Mouse (Mus musculus): Measurements from ENCODE around the gene Nr4a1. TPM values are rescaled to one million over a fixed set of nuclear protein-coding genes. Genes with fewer than 3 reads are reported as not detected.

Nr4a1 gene
- total RNA-seq, 2 experiments from 2014 or later, result 171 to 181 TPM

- DNase-seq (ENCODE audit: low spot score in 2 of 2), result no peak
These were observed 21.5 kb upstream of the Nr4a1 start for GRCm38 (mm10) chr15:101232607-101233006.

GRCm38 (mm10) chr15:101233183-101233582 is 20.9 kb upstream of the Nr4a1 start:
- no peak for DNase-seq (ENCODE audit: low spot score in 2 of 2)

DNA sequence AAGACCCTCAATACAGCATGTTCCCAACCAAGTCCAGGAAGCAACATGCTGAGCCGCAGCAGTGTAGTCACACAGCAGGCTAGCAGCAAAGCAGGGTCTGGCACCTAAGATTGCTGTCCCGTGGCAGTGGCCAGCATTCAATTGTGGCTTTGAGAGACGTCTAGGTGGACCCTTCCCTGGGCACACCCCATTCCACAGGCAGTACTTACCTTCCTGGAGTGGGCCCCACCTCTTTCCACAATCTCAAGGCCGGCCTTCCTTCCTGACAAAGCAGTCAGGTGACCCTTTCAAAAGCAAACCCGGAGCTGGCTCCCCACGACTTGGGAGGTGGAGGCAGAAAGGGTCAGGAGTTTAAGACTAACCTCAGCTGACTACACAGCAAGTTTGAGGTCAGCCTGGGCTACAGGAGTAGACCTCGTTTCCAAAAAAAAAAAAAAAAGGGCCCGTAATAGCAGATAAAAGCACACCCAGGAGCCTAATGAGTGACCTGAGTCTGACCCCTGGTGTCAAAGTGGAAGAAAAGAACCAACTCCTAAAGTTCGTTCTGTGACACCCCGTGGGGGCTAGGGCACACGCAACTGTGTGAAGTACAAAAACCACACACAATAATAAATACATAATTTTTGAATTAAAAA is 20.3 kb upstream of the Nr4a1 start:
- DNase-seq (ENCODE audit: low spot score in 2 of 2), result no peak

- no peak for DNase-seq (ENCODE audit: low spot score in 2 of 2)
These were observed 19.3 kb upstream of the Nr4a1 start for GRCm38 (mm10) chr15:101234611-101235341.

GRCm38 (mm10) chr15:101235342-101235698 is 18.7 kb upstream of the Nr4a1 start:
- no peak for DNase-seq (ENCODE audit: low spot score in 2 of 2)

DNA sequence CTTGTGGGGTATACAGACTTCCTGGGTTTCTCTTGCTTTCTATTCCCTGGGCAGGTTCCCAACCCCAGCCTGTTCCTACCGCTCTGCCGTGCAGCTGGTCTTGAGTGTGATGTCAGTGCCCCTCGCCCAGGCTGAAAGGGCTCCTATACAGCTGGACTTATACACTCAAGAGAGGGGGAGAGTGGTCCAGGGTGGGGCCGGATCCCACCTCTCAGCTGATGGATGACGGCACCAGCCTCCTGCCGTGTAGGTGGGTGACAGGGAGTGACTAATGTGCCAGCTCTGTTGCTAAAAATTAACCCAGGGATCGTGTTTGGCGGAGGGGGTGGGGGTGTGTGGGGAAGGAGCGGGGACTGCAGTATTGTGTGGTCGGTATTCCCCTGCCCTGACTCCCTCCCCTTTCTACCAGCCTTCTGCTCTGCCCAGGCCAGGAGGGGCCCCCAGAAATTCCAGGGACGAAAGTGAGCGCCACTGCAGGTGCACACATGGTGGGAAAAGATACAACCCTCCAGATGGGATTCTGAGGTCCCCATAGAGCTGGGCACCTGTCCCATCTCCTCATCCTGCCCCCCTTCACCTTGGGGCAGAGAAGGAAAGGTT is 18.2 kb upstream of the Nr4a1 start:
- DNase-seq (ENCODE audit: low spot score in 2 of 2), result peak; percentile 70 to 77

DNA sequence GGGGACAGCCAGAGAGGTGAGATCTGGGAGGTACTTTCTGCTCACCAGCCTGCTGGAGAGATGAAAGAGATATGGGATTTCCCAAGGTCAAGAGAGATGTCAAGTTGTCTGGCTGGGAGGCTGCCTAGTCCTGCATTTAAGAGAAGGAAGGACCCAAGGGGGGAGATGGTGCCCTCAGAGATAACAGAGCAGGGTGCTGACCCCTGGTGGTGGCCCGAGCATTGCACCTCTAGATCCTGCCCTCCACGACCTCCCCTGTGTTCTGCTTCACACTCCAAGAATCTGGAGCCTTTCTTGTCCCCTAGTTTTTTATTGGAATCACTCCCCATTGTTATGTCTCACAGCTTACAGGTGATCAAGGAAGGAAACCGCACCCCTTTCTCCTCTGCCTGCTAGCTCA is 17.2 kb upstream of the Nr4a1 start:
- DNase-seq (ENCODE audit: low spot score in 2 of 2), result peak in 1 of 2 experiments; percentile 62

DNA sequence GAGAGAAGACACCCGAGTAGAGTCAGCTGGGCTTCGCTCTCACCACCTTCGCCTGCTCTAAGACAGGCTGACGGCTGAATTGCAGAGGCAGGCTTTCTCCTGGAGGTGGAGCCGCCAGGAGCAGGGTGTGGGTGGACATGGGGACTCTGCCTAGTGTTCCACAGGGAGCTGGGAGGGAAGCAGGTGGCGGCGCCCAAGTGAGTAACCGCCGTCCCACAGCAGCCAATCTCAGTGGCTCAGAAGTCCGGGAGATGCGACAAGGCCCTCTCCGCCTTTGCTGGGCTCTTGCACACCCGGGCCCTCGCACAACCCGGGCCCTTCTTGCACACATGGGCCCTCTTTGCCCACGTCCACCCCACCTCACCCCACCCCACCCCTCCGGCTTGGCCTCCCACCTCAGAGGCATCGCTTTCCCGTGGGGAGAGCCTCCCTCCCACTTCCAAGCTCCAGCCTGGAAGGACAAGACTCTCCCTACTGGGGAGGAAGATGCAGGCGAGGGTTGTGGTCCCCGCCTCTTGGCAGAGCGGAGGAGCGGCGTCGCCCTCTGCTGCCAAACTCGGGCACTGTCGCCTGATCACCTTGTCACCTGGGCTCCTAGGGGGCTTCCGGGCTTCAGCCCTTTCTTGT is 15.1 kb upstream of the Nr4a1 start:
- peak; percentile 78 to 90 for DNase-seq (ENCODE audit: low spot score in 2 of 2)

GRCm38 (mm10) chr15:101239821-101240220 is 14.2 kb upstream of the Nr4a1 start:
- DNase-seq (ENCODE audit: low spot score in 2 of 2), result no peak

DNA sequence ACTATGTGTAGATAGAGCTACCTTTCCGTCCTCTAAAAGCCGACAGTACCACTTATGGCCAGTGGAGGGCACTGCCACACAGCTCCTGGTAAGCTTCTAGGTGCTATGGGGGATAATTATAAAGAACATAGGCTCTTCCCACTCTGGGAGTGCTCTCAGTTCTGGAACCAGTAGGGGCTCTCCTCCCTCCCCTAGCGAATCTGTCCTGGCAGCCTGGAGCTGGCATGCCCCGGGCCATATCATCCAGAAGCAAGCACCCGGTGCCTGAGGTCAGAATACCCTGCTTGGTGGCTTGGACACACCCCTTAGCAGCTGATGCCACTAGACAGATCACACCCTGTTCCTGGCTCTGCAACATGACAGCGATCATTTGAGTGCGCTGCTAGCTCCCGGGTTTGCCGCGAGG is 13.3 kb upstream of the Nr4a1 start:
- peak; percentile 92 to 94 for DNase-seq (ENCODE audit: low spot score in 2 of 2)

DNA sequence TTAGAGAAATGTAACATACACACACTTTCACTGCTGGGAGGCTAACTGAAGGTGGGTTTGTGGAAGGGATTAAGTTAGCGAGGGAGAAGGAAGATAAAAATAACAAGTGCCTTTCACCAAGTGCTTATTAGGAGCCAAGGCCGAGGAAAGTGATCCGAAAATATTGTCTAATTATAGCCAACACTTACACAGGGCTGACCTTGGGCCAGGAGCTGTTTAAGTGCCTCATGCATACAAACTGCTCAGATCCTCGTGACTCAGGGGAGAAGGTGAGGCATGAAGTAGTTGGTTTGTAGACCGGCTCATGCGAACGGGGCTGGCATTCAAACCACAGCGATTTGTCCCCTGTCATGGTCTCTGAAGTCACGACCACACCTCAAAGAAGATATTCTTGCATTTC is 12.8 kb upstream of the Nr4a1 start:
- no peak for DNase-seq (ENCODE audit: low spot score in 2 of 2)

DNA sequence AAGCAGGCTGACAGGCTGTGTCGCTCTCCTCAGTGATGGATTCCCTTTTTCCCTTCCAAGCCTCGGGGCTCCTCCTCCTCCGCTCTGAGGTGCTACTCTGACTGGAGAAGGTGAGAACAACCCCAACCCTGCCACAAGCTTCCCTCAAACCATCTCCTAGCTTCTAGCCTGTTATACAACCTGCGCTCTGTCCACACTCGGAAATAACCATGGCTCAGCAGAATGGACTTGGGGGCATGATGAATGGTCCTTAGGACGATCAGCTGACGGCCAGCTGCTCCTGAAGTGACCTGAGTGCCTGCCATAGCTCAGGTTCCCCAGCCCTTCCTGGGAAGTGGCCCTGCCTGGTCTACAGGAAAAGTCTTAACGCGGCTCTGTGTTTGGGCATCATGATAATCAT is 12.2 kb upstream of the Nr4a1 start:
- DNase-seq (ENCODE audit: low spot score in 2 of 2), result no peak

DNA sequence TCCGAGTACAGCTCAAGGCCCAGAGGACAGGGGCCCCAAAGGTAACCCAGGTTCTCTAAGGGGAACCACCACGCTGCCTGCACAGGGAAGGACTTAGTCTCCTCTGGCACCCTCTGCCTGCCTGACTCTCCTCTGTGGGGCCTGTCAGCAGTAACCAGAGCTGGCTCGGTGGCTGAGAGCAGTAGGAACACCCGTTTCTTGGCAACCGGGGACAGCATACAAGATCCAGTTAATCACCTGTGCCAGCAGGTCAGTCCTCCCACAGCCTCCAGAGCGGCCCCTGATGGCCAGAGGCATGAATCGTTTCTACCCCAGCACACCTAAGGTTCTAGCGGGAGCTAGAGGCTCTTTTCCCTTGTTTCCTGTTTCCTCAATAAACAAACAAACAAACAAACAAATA is 11.4 kb upstream of the Nr4a1 start:
- DNase-seq (ENCODE audit: low spot score in 2 of 2), result no peak

GRCm38 (mm10) chr15:101244012-101244411 is 10.1 kb upstream of the Nr4a1 start:
- no peak for DNase-seq (ENCODE audit: low spot score in 2 of 2)

DNA sequence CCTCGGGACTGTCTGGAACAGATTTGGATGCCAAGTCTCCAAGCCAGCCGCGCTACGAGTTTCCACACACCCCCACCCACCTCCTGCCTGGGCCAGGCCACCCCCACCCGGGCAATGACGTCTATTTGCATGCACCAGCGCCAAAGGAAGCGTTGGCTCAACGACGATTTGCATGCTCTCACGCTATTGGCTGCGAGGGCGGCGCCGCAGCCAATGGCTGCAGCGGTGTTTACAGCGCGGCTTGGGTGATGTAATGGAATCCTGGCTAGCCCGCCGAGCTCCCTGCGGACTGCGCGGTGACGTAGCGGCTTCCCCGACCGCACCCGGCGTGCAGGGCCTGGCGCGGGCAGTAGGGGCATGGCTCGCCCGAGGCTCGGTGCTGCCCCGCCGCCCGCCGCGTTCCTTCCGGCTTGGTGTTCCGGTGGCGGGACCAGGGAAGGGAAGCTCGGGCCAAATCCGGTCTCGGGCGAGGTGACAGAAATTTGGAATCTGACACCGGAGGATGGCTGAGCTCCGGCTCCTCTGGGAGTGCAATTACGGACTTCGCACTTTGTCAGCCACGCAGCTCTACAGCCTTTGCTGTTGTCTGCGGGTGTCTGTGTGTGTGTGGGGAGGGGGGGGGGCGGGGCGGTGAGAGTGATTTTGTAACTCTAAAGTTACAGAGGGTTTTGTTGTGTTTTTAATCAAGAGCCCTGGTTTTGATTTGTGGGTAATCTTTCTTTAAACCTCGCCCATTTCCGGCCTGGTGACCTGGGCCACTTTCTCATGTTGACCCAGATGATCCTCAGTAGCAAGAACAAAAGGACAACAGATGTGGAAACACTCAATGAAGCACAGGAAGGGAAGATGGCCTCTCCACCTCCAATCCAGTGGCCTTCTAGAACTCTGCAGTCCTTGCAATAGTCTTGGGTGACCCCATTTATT is 7.6 kb upstream of the Nr4a1 start:
- peak; percentile 93 to 96 for DNase-seq (ENCODE audit: low spot score in 2 of 2)

DNA sequence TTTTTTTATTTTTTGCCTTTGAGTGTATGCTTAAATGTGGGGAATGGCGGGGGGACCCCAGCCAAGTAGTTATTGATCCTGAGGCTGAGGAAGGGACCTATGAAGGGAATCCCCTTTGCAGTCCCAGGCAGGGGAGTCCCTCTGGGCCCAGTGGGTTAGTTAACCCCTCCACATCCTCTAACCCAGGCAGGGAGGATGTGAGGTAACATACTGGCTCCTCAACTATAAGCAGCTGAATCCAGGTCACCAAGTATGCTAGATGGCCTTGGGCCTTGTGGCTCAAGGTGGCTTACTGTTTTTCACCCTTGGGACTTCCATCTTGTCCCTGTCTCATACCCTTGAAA is 6.9 kb upstream of the Nr4a1 start:
- DNase-seq (ENCODE audit: low spot score in 2 of 2), result no peak

- no peak for DNase-seq (ENCODE audit: low spot score in 2 of 2)
These were observed 5.9 kb upstream of the Nr4a1 start for GRCm38 (mm10) chr15:101248029-101248710.

DNA sequence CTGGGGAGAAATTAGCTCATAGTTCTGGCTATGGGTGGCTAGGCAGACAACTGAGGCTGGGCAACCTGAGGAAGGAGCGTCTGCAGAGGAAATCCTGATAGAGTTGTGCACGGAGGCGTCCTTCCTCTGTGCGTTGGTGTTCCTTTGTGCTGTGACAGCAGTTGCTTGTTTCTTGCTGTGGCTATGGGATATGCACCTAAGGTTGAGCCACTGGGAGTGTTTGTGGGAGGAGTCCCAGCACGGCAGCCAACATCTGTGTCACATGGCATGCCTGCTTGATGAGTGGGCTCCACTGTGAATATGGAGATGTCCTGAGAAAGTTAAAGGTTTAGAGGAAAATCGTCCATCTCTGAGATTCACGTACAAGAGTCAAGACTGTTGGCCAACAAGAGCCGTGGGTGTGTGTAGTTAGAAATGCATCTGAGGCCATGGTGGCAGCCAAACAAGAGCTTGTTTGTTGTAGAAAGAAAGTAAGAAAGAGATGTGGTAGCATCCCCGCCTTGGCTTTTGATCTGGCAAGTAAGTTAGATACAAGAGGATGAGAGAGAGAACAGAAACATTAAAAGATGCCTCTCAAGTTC is 3.8 kb upstream of the Nr4a1 start:
- DNase-seq (ENCODE audit: low spot score in 2 of 2), result no peak

- no peak for DNase-seq (ENCODE audit: low spot score in 2 of 2)
These were observed 2.1 kb upstream of the Nr4a1 start for GRCm38 (mm10) chr15:101251930-101252329.

- no peak for DNase-seq (ENCODE audit: low spot score in 2 of 2)
These were observed 1.5 kb upstream of the Nr4a1 start for GRCm38 (mm10) chr15:101252614-101253013.

Measured in left cerebral cortex, adult 18-20 months (tissue).